Mouse (Mus musculus) liver (tissue): ENCODE data around the gene Cep19.

Source experiments
- DNase-seq: peaks from one replicate; pipeline ENCODE4 v3.0.0-alpha.2; 2020; ENCODE audit warnings: mixed read lengths

Gene Cep19

GRCm38 (mm10) chr16:32108170-32108569 lies 8.6 kb downstream of the Cep19 start:
- DNase-seq: no peak

GRCm38 (mm10) chr16:32108578-32108977 lies 9.0 kb downstream of the Cep19 start:
- no peak for DNase-seq

- no peak for DNase-seq
Measured at GRCm38 (mm10) chr16:32110951-32111699, 11.5 kb downstream of the Cep19 start.

GRCm38 (mm10) chr16:32113541-32114218 lies 14.1 kb downstream of the Cep19 start:
- peak; percentile 50 for DNase-seq

- DNase-seq: no peak
Measured at GRCm38 (mm10) chr16:32114406-32114805, 14.8 kb downstream of the Cep19 start.

- DNase-seq: peak; percentile 81
Measured at GRCm38 (mm10) chr16:32114968-32115695, 15.5 kb downstream of the Cep19 start.

- no peak for DNase-seq
Measured at GRCm38 (mm10) chr16:32115781-32116180, 16.2 kb downstream of the Cep19 start.

GRCm38 (mm10) chr16:32116186-32116585 lies 16.6 kb downstream of the Cep19 start:
- no peak for DNase-seq

- no peak for DNase-seq
Measured at GRCm38 (mm10) chr16:32120454-32120853, 20.9 kb downstream of the Cep19 start.

- DNase-seq: no peak
Measured at GRCm38 (mm10) chr16:32124020-32124419, 24.4 kb downstream of the Cep19 start.

GRCm38 (mm10) chr16:32124444-32125335 lies 25.1 kb downstream of the Cep19 start:
- no peak for DNase-seq

GRCm38 (mm10) chr16:32125364-32125763 lies 25.8 kb downstream of the Cep19 start:
- DNase-seq: no peak

- no peak for DNase-seq
Measured at GRCm38 (mm10) chr16:32127046-32127445, 27.4 kb downstream of the Cep19 start.

- DNase-seq: no peak
Measured at GRCm38 (mm10) chr16:32129449-32130189, 30.0 kb downstream of the Cep19 start.

GRCm38 (mm10) chr16:32130190-32130826 lies 30.7 kb downstream of the Cep19 start:
- DNase-seq: peak; percentile 69

- no peak for DNase-seq
Measured at GRCm38 (mm10) chr16:32133148-32133547, 33.5 kb downstream of the Cep19 start.

GRCm38 (mm10) chr16:32135842-32136357 lies 36.3 kb downstream of the Cep19 start:
- DNase-seq: no peak

GRCm38 (mm10) chr16:32138954-32139353 lies 39.4 kb downstream of the Cep19 start:
- DNase-seq: no peak

- no peak for DNase-seq
Measured at GRCm38 (mm10) chr16:32143766-32144165, 44.2 kb downstream of the Cep19 start.

- DNase-seq: no peak
Measured at GRCm38 (mm10) chr16:32144592-32144991, 45.0 kb downstream of the Cep19 start.

- no peak for DNase-seq
Measured at GRCm38 (mm10) chr16:32147589-32148207, 48.1 kb downstream of the Cep19 start.
